Mouse (Mus musculus): Measurements from ENCODE around the gene Gmpr.
"Not testable (repeated sequence)": the region's sequence is repeated elsewhere in the genome, so short reads cannot be mapped to it uniquely, and the experiment has no call there.

Gene Gmpr

DNA sequence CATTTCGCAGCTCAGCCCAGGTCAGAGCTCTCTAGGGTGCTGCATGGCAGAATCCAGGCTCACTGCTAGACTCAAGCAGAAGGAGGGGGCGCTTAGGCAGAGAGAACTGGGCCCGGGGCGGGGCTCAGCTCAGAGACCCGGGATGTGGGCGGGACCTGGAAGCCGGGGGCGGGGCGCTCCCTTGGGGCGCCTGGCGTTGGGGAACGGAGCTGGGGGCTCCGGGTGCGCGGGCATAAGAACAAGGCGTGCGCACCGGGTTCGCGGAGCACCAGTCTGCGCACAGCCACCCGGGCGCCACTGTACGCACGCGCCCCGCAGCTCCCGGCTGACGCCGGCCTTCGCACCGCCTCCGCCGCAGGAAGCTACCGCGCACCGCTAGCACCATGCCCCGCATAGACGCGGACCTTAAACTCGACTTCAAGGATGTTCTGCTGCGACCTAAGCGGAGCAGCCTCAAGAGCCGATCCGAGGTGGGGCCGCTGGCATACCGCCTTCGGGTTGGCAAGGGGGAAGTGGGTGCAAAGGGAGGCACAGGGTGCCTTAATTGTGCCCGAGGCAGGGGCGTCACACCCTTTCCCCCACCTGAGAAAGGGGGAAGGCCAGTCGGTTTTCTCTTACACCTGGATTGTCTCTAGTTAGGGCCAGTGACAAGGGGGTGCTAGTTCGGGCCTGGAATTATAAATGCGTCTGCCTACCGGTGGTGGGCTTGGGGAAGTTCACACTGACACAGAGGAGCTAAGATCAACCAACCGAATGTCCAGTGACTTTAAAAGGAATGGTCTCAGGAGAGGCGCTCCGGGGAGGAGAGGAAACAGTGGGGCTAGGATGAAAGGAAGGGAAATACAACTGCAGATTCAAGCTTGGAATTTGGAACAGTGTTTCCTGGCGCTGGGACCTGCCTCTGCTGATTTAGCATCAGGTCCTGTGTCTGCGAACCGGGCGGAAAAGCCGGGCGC, at the start of gene Gmpr:
Gmpr (plus strand) TSS at position 171 of the 956 bp plus-strand sequence.
- DNase-seq: peak; percentile 91 to 92

DNA sequence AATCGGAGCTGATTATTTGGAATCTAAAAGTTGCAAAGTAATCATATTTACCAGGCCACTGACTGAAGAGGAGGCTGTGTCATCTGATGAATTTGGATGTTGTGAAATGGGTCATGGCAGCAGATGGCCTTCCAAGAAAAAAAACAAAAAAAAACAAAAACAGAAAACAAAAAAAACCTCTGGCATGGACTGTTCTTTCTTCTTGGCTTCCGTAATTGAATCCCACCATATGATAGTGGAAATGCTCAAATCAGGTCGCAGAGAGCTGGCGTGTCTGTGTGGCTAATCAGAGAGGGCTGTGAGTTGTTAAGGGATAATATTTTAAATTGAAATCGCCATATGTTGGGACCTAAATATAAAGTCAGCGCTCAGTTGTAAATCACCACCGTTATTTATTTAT, 49.8 kb upstream of the Gmpr start:
- no peak for DNase-seq

DNA sequence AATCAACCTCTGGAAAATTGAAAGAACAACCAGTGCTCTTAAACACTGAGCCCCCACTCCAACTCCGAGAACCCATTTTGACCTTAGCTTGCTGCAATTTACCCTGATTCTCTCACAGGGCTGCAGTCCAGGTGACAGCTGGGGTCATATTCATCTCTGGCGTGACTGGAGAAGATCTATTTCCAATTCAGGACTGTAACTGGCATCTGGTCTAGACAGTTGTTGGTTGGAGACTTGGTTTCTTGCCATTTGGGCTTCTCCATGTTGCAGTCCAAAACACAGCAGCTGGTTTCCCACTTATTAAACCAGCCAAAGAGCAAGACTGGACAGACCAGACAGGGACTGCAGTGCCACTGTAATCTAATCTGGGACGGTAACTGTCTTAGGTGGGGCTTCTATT, 47.1 kb upstream of the Gmpr start:
- DNase-seq: no peak

DNA sequence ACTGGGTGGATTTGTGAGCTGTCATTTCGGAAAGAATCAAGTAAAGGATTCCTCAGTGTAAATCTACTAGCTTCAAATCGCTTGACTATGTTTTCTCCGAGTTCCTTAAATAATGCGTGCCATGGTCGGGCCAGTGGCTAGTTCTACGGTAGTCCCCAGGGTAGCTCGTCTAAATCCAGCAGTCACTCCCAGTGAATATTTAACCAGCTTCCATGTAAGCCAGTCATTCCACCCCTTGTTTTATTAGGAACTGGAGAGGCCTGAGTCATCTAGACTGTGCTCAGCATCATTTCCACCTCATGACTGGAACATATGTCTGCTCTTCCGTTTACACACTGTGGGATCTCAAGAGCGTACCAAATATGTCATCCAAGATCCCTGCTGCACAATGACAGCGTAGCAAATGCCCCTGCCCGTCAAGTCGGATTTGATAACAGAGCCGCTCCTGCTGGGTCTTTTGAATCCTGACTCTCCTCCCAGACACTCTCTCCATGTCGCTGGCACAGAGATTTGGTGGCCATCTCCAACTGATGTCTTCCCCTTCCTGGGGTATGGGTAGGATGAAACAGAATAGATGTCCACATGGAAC, 45.8 kb upstream of the Gmpr start:
- no peak for DNase-seq

DNA sequence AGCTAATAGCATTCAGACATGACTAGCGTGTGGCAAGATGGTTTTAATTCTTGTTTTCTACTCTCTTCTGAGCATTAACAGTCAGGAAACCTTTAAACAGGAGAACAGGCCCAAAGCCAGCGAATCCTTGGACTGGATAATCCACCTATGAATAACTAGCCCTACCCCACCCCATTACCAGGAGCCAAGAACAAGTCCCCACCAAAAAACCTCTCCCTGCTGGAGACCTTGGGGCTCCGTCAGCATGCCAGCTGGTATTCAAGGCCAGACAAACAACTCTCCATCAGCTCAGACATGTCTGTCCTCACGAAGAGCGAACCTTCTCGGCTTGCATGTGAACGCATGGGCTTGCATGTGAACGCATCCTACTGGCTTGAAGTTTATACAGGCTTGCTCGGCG, 41.6 kb upstream of the Gmpr start:
- DNase-seq: no peak

DNA sequence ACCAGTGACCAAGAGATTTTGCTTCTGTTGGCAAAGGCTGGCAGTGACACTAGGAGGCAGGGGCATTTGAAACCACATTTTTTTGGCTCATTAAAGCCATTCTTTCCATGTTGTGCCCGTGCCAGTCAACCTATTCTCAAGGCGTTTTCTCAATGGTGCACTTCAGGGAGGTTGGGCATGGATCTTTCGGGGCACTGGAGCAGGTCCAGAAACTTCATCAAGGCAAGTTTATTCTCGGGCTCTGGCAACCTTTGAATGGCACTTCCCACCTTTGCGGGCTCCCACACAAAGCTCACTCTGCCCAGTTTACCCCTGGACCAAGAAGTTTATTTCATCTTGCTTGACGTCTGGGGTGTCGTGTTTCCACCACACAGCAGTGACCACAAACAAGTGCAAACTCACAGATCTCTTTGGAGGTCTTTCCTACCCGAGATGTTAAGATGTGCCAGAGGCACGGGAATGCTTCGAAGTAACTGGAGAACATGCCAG, 41.2 kb upstream of the Gmpr start:
- no peak for DNase-seq

DNA sequence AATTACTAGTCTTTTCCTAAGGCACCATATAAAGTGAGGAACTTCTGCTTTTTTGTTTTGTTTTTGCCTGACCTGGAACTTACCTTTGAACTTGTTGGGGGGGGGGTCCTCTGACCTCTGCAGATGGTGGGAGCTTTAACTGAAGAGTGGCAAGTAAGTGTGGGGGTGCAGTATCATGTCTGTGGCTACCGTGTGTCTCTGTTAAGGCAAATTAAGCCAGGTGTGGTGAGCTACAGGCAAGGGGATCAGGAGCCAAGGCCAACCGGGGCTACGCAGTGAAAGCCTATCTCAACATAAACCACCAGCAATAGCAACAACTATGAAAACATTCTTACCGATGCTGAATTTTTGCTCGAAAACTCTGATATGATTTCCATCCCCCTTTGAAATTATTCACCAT, 38.5 kb upstream of the Gmpr start:
- no peak for DNase-seq

DNA sequence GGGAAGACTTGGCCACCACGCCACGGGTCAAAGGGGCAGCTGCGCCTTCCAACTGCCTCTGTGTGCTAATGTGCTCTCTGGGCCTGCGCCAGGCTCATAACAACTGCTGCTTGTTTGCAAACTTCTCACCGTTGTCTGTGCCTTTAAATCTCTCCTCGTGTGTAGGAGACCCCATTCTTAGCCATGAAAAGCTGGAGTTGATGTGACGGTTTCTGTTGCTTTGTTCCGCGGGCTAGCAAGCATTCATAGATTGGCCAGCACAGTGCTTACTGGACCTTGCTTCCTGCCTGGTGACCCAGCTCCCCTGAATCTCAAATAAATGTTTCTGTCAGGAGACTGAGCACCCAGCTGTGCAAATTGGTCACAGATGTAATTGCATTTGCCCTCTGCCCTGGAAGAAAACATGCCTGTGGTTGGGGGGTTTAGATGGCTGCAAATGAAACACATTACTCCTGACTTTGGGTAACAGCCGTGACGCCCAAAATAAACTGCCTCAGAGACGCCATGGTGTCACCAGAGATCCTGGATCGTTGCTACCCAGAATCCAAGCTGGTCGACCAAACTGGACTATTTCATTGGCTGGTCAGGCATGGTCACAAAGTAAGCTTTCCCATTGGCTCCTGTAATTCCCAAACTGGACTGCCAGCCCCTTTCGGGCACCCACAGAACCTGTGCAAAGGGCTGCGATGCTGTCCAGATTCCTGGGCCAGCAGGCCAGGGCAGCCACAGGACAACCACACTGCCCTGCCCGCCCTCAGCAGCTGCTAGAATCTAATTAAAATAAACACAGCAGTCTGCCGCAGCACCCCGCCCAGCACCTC, 37.6 kb upstream of the Gmpr start:
- DNase-seq: no peak

DNA sequence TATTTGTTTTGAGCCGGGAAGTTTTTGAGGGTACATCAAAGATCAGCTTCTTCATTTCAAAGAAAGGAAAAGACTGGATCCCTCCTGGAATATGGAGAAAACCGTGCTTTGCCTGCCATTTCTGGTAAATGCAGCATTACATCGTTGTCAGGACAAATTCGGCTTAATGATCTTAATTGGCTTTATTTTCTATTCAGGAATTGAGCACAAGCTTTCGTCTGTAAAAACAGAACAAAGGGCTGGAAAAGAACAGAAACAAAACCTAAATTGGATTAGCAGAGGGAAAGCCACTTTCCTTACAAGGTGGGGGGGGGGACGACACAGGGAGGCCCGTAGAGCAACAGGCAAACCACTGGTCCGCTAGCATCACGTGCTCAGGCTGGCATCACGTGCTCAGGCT, 33.9 kb upstream of the Gmpr start:
- no peak for DNase-seq

DNA sequence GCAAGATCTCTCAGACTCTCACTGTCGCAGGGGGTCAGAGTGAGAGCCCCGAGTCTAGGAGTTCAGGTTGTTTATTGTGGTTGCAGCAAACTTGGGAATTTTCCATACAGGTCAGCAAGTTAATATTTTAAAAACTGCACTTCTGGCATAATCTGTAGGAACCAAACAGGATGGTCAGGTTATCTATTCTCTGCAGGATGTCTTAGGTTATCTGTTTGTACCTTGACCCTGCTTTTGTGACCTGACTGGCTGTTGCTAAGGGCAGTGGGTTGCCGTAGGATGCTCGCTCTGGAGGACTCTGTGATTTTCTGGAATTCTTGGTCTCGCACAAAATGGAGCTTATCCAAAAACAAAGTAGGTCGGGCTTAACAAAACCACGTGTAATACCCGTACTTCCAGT, 31.9 kb upstream of the Gmpr start:
- no peak for DNase-seq

DNA sequence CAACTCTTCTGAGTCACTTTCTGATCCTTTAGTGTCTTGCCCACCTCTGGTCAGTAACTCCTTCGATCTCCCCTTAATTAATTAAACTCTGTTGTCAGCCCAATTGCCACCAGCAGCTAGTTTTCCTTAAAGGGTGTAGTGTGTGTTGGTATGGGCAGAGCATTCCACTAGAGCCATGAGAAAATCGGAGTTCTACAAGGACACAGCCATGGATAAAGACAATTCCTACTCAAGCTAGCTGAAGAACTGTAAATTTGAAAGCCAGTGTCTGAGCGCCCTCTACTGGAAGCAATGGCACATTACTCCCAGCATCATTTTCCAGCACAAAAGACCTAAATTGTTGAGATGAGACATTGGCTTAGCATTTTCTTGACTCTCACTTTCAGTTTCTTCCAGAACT, 30.1 kb upstream of the Gmpr start:
- peak; percentile 50 to 58 for DNase-seq

DNA sequence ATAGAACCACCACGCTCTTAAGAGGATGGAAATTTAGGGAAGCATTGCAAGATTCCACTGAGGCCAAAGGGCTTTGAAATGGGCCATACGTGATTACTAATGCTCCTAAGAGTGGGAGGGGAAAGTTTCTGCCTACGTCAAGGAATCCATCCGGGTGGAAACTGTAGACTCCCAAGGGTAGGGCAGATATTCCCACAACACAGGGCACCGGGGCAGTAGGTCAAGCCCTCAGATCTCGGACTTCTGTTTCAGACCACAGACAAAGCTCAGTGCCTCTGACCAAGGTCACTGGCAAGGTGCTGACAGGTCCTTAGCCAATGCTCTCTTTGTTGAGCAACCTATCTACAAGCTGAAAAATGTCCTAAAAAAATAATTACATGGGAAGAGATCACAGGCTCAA, 27.3 kb upstream of the Gmpr start:
- no peak for DNase-seq

DNA sequence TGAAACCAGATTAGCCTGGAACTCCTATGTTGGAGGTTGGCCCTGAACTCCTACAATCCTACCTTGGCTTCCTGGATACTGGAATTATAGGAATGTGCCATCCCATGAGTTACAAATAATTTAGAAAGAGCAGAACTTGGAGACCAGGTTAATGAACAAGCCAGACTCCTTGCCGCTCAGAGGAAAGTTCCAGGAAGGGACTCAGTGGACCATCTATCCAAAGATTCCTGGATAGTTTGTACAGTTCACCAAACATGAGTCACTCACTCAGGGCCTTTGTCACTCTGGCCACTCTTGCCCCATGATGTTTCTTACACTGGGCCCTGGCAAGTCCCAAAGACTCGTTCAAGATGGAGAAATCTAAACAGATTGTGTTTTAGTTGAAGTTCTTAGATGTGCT, 24.0 kb upstream of the Gmpr start:
- DNase-seq: no peak

DNA sequence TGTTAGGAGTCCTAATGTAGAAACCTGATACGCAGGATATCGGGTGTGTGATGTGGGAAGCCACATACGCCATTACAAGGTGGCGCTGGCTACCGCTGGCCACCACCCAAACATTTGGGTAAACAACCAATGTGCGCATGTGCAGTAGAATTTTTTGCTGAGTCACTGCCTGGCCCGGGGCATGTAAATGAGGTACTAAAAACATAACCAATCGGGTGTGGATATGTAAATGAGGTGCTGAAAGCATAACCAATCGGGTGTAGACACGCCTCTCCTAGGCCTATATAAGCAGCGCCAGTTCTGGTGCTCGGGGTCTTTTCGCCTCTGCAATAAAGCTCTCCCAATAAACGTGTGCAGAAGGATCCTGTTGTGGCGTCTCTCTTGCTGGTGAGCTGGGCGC, 23.3 kb upstream of the Gmpr start:
- DNase-seq: not testable (repeated sequence)

DNA sequence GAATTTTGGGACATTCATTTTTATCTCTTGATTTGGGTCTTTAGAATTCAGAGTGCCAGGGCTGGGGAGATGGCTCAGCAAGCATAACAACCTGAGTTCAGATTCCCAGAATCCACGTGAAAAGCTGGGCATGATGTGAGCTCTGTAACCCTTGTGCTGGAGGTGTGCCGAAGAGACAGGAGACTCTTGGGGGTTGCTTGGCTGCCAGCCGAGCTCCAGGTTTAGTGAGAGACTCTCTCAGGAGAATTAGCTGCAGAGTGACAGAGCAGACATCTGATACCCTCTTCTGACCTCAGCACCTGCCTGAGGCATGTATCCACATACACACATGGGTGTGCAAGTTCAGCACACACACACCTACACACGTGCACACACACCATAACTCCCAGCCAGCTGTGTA, 21.6 kb upstream of the Gmpr start:
- no peak for DNase-seq

DNA sequence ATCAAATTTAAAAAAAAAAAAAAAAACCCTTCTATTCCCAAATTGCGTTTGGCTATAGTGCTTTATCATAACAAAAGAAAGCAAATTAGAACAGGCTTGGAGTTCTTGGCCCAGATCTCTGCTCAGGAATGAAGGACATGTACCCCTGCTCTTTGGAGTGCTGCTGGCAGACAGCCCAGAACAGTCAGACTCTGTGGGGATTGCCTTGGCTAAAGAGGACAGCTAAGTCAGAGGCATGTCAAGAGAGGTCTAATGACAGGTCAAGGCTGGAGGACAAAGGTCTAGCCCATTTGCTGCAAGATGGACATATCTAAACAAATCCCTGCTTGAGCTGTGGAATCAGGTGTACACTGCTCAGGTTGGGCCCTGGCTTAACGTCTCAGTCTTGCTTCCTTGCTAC, 20.6 kb upstream of the Gmpr start:
- DNase-seq: no peak

DNA sequence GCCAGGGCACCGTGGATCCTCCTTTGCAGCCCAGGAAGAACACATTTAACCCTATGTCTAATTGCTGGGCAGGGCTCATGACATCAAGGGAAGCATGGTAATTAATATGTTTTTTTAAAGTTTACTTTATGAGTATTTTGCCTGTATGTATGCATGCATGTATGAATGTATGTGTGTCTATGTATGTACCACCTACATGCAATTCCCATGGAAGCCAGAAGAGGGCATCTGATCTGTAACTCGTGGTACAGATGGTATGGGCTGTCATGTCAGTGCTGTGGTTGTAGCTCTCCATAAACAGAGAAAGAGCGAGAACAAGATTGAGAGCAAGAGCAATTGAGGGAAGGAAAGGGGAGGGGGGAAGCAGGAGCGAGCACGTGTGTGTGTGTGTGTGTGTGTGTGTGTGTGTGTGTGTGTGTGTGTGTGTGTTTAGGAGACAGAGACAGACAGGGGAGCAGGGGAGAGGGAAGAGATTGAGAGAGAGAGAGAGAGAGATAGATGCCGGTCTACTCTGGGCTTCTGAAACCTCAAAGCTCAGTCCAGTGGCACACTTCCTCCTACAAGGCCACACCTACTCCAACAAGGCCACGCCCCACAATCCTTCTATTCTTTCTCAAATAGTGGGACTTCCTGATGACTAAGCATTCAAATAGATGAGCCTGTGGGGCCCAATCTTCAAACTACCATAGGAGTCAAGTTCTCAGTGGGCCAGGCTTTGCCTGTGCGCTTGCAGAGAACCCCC, 15.1 kb upstream of the Gmpr start:
- no peak for DNase-seq

DNA sequence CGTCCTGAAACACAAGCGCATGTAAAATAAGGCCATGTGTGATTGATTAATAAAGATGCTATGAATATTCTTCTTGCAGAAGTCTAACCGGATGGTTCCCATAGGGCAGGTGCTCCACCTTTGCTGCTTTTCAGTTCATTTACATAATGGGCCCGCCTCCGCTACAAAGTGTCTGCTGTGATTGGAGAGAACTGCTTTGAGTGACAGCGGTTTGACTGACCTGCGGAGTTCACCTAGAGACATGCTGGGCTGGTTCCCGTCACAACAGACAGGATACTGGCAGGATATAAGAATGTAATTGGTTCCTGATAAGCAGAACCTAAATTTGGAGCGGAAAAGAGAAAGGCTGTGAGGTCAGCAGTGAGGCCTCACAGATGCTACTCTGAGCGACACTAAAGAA, 13.4 kb upstream of the Gmpr start:
- no peak for DNase-seq

DNA sequence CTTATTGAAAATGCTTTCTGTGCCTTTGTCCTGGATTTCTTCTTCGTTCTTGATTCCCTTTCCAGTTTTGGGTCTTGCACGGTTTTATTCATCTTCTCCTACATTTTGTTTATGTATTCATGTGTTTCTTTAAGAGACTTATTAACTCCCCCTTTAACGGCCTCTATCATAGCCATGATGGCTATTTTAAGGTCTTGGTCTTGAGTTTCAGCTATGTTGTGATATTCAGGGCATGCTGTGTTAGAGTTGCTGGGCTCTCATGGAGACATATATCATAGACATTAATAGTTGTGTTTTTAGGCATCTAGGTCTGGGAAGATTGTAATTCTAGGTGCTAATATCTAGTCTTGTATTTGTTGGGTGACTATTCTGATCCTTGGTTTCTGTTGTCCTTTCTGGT, 8.6 kb upstream of the Gmpr start:
- no peak for DNase-seq

DNA sequence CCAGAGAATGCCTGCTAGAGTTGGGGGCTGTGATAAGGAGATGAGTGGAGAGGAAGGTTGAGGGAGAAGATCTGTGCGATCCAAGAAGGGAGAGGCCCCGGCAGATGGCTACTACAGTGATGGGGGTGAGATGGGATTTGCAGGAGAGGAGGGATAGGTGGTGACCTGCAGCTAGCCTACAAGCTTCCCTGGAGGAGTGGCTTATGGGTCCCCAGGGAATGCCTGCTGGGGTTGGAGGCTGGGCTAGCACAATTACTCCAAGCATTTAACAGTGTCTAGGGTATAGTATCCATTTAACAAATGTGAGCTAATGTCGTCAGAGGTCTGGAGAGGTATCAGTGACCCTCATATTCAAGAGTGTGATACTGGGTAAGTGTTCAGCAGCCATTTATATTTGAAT, 7.9 kb upstream of the Gmpr start:
- DNase-seq: no peak

DNA sequence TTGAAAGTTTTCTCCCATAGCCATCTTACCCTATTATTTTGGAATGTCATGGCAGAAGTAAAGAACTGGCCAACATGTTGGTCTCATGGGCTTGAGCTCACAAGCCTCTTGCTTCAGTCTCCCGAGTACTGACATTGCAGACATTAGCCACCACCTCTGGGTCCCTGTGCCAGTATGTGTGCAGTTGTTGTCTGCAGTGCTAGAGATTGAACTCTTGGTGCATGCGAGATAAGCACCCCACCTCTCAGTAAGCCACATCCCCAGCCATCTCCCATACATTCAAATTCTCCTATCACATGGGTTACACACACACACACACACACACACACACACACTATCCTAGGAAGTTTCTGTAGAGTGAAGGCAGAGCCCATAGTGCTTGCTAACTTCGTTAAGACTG, 7.3 kb upstream of the Gmpr start:
- DNase-seq: no peak

DNA sequence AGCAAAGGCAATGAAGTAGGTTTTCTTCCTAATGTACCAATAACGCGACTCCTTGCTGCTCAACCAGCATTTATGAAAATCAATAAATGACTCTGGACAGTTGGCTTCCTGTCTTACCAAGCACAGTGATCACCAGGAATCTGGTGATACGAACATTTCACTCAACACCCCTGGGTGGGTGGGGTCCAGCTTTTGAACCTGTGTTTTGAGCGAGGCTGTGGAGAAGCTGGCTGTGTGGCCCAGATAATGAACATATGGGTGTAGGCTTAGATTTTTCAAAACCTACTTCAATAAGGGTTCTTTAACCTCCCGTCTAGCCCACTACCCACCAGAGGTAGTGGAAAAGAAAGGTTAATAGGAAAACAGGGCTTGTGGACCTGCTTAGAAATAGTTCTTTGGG, 4.5 kb upstream of the Gmpr start:
- no peak for DNase-seq

DNA sequence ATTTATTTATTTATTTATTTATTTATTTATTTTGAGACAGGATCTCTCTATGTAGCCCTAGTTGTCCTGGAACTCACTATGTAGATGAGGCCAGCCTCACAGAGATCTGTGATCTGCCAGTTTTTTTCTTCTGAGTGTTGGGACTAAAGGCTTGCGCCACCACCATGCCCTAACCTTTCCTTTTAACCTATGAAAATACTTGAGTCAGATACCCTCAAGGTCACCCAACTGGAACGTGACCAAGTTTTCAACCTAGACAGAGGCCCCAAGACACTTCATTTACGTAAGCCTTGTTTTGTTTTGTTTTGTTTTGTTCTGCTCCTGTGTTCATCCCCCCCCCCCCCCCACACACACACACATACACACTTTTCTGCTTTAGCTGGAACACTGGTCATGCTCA, 1.7 kb upstream of the Gmpr start:
- no peak for DNase-seq

Data from thymus, postnatal 36 days (tissue).